Mouse (Mus musculus) brain, embryonic 14.5 days (tissue): ENCODE measurements around the gene 2010111I01Rik.

Experiments
- CTCF ChIP-seq: fragments of 200-500 bp; IDR thresholded peaks from 2 replicates; pipeline ENCODE4 v1.5.1; 2012; ENCODE audit warnings: inconsistent platforms, mild to moderate bottlenecking, moderate library complexity, borderline replicate concordance; ENCODE audit not compliant: insufficient read depth, insufficient read length; ENCODE audit errors: extremely low read depth
- POLR2A ChIP-seq: fragments of 200-500 bp; IDR thresholded peaks from 2 replicates; pipeline ENCODE4 v1.6.1; 2012; ENCODE audit warnings: mild to moderate bottlenecking, inconsistent platforms, borderline replicate concordance; ENCODE audit not compliant: poor library complexity, insufficient read depth, insufficient read length, severe bottlenecking; ENCODE audit errors: extremely low read depth

GRCm38 (mm10) chr13:62943274-62943830, 21.3 kb upstream of the 2010111I01Rik start:
- TF ChIP-seq POLR2A: no peak
- no peak for TF ChIP-seq CTCF
